Mouse (Mus musculus) CH12.LX (cell line): ENCODE measurements around the gene Nphp3. TPM values are rescaled to one million over a fixed set of nuclear protein-coding genes. Genes with fewer than 3 reads are reported as not detected.

Experiments used
- DNase-seq: peaks from one replicate; pipeline ENCODE4 v3.0.0-alpha.2; 2013; ENCODE audit errors: extremely low read depth
- H3K27ac ChIP-seq: 2 replicates; pipeline ENCODE4 v1.5.1; 2012; ENCODE audit warnings: low read depth, mild to moderate bottlenecking, control low read depth, moderate library complexity; ENCODE audit not compliant: insufficient read depth
- H3K27me3 ChIP-seq: replicated peaks from 2 replicates; pipeline ENCODE3; 2012; ENCODE audit warnings: inconsistent platforms
- H3K36me3 ChIP-seq, 2 experiments: replicated peaks in 1 of 2; 2 replicates each; pipeline versions ENCODE3 to v1.6.1; 2012; ENCODE audit warnings: inconsistent platforms in 1 of 2, low read length in 1 of 2, mild to moderate bottlenecking in 1 of 2, mixed read lengths in 1 of 2, moderate library complexity in 1 of 2; ENCODE audit not compliant: control insufficient read depth in 1 of 2, insufficient read depth in 1 of 2
- H3K4me1 ChIP-seq, 2 experiments: 2 replicates each; pipeline ENCODE4 v1.6.1; 2012; ENCODE audit warnings: inconsistent platforms in 1 of 2, moderate library complexity in 1 of 2; ENCODE audit not compliant: insufficient read depth in 2 of 2, control insufficient read depth in 1 of 2
- H3K4me2 ChIP-seq: 2 replicates; pipeline ENCODE4 v1.6.1; 2012; ENCODE audit warnings: low read depth, mild to moderate bottlenecking, control low read depth; ENCODE audit not compliant: poor library complexity, insufficient read depth, severe bottlenecking
- H3K4me3 ChIP-seq, 3 experiments: fragments of 150-350 bp in 1 of 3; sonication (generic) in 1 of 3; replicated peaks in 1 of 3; 2 replicates each; pipeline versions ENCODE3 to v1.5.1; 2011 to 2012; ENCODE audit warnings: low read depth in 2 of 3, low read length in 2 of 3, mild to moderate bottlenecking in 2 of 3, moderate library complexity in 2 of 3, control low read depth in 1 of 3, improper control_type of control experiment in 1 of 3, inconsistent platforms in 1 of 3, mixed read lengths in 1 of 3; ENCODE audit not compliant: poor library complexity in 1 of 3
- H3K79me2 ChIP-seq: replicated peaks from 2 replicates; pipeline ENCODE4 v1.6.1; 2012; ENCODE audit warnings: mild to moderate bottlenecking, moderate library complexity; ENCODE audit not compliant: control insufficient read depth, poor library complexity, insufficient read depth, severe bottlenecking; ENCODE audit errors: extremely low read depth
- H3K9ac ChIP-seq: 2 replicates; pipeline ENCODE4 v1.6.1; 2012; ENCODE audit warnings: low read depth, mild to moderate bottlenecking, control low read depth, moderate library complexity; ENCODE audit not compliant: insufficient read depth
- H3K9me3 ChIP-seq: replicated peaks from 2 replicates; pipeline ENCODE3; 2012; ENCODE audit warnings: low read length, inconsistent platforms, mixed read lengths
- BHLHE40 ChIP-seq: IDR thresholded peaks from 2 replicates; pipeline ENCODE4 v1.6.1; 2011; ENCODE audit warnings: mild to moderate bottlenecking, low read depth, low read length, improper control_type of control experiment
- CTCF ChIP-seq, 2 experiments: IDR thresholded peaks in 1 of 2; conservative IDR thresholded peaks in 1 of 2; 2 replicates each; pipeline ENCODE4 v1.5.1; 2011 to 2012; ENCODE audit warnings: low read depth in 2 of 2, low read length in 2 of 2, improper control_type of control experiment in 1 of 2, inconsistent platforms in 1 of 2, mild to moderate bottlenecking in 1 of 2, moderate library complexity in 1 of 2
- MAFK ChIP-seq: IDR thresholded peaks from 2 replicates; pipeline ENCODE4 v1.6.1; 2011; ENCODE audit warnings: low read length, improper control_type of control experiment; ENCODE audit not compliant: insufficient replicate concordance
- MYC ChIP-seq: IDR thresholded peaks from 2 replicates; pipeline ENCODE4 v1.6.1; 2011; ENCODE audit warnings: low read depth, mild to moderate bottlenecking, improper control_type of control experiment, low read length
- NELFE ChIP-seq: IDR thresholded peaks from 2 replicates; pipeline ENCODE4 v1.6.1; 2011; ENCODE audit warnings: low read depth, low read length, improper control_type of control experiment
- RAD21 ChIP-seq: IDR thresholded peaks from 2 replicates; pipeline ENCODE4 v1.6.1; 2011; ENCODE audit warnings: low read depth, mild to moderate bottlenecking, low read length, improper control_type of control experiment, moderate library complexity
- RCOR1 ChIP-seq: conservative IDR thresholded peaks from 2 replicates; pipeline ENCODE4 v1.6.1; 2012; ENCODE audit warnings: low read depth, mild to moderate bottlenecking, inconsistent platforms, low read length, improper control_type of control experiment
- SIN3A ChIP-seq: IDR thresholded peaks from 2 replicates; pipeline ENCODE4 v1.6.1; 2012; ENCODE audit warnings: low read length, improper control_type of control experiment, inconsistent platforms
- SMC3 ChIP-seq: IDR thresholded peaks from 2 replicates; pipeline ENCODE4 v1.6.1; 2011; ENCODE audit warnings: low read depth, low read length, improper control_type of control experiment
- TCF12 ChIP-seq: IDR thresholded peaks from 2 replicates; pipeline ENCODE4 v1.6.1; 2014; ENCODE audit warnings: low read depth, mild to moderate bottlenecking, inconsistent platforms, low read length, improper control_type of control experiment
- ZC3H11A ChIP-seq: IDR thresholded peaks from 2 replicates; pipeline ENCODE4 v1.6.1; 2012; ENCODE audit warnings: low read depth, mild to moderate bottlenecking, inconsistent platforms, low read length, improper control_type of control experiment
- ZMIZ1 ChIP-seq: IDR thresholded peaks from 2 replicates; pipeline ENCODE4 v1.6.1; 2012; ENCODE audit warnings: low read depth, mild to moderate bottlenecking, inconsistent platforms, low read length, improper control_type of control experiment
- ZNF384 ChIP-seq: IDR thresholded peaks from 2 replicates; pipeline ENCODE4 v1.6.1; 2012; ENCODE audit warnings: low read depth, low read length, improper control_type of control experiment, inconsistent platforms
- dilution Hi-C: fragments of 300-500 bp; cut with MboI; formaldehyde crosslinking; loops from 2 replicates; pipeline ENCODE4 v1.14.3; 2020; ENCODE audit warnings: low sequenced_read_pairs; ENCODE audit not compliant: extremely low pct_unique_long_range_greater_than_20kb, extremely low pct_ligation_motif_present
- in situ Hi-C: fragments of 300-500 bp; cut with MboI; formaldehyde crosslinking; loops from 3 replicates; pipeline ENCODE4 v1.14.3; 2019; ENCODE audit warnings: low sequenced_read_pairs, low pct_ligation_motif_present, low pct_unique_long_range_greater_than_20kb, mixed read lengths
- polyA plus RNA-seq: library from polyadenylated mRNA; unstranded; fragments of >175 nt; gene quantifications from 2 replicates; pipeline ENCODE4 v1.2.1, GENCODE M21; 2012; ENCODE audit warnings: low read depth; ENCODE audit not compliant: insufficient read length
- total RNA-seq, 2 experiments: library from RNA; depleted of rRNA; stranded (reverse); fragments of 300-350 nt in 1 of 2; fragments of >200 nt in 1 of 2; gene quantifications; 2 replicates each; pipeline ENCODE4 v1.2.3; 2012 to 2014

Gene Nphp3
- total and polyA plus RNA-seq, 3 experiments = 1.3 to 2.9 (median 2.3) TPM

- Histone ChIP-seq H3K9ac (no peak overlapping the region), H3K4me2 (no peak overlapping the region), H3K36me3 (peaks cover 0 to 4% of the 10 kb centered on the region in 2 experiments), H3K79me2 (no peaks in the 10 kb centered on the region), H3K9me3 (no peaks in the 10 kb centered on the region), H3K4me3 (no peak overlapping the region), H3K4me1 (0 out of 4 replicates have a peak, but pooled peaks cover 0 to 3% of the 10 kb centered on the region in 2 experiments), H3K27ac (no peak overlapping the region), H3K27me3 (no peaks in the 10 kb centered on the region)
- DNase-seq = no peak
- dilution Hi-C loops (no loop called here), in situ Hi-C loops (no loop called here)
- no peak for TF ChIP-seq MAFK
- TF ChIP-seq TCF12 = no peak
Observed at GRCm38 (mm10) chr9:104034718-104035117, 32.4 kb downstream of the Nphp3 start.

- Histone ChIP-seq H3K4me2 (no peak overlapping the region), H3K4me1 (0 out of 4 replicates have a peak, but pooled peaks cover 0 to 3% of the 10 kb centered on the region in 2 experiments), H3K27ac (no peak overlapping the region), H3K79me2 (no peaks in the 10 kb centered on the region), H3K36me3 (peaks cover 0 to 4% of the 10 kb centered on the region in 2 experiments), H3K9me3 (no peaks in the 10 kb centered on the region), H3K9ac (no peak overlapping the region), H3K27me3 (no peaks in the 10 kb centered on the region), H3K4me3 (no peak overlapping the region)
- peak; percentile 74 for DNase-seq
- TF ChIP-seq ZC3H11A = no peak
- TF ChIP-seq CTCF (conservative IDR thresholded peaks at IDR 0.05 in 1 of 2, IDR thresholded peaks at IDR 0.05 in 1 of 2; ENCODE audit: low read depth in 2 of 2, low read length in 2 of 2) = peak; percentile 52 to 82
- TF ChIP-seq RAD21 = peak; percentile 51
- 0 out of 2 replicates have a peak, but pooled peaks have one; percentile 22 for TF ChIP-seq NELFE
- TF ChIP-seq SMC3 = peak; percentile 65
- in situ Hi-C loops (no loop called here), dilution Hi-C loops (no loop called here)
Observed at GRCm38 (mm10) chr9:104035261-104036015, 33.1 kb downstream of the Nphp3 start.

- Histone ChIP-seq H3K79me2 (no peaks in the 10 kb centered on the region), H3K9me3 (no peaks in the 10 kb centered on the region), H3K4me1 (0 out of 4 replicates have a peak, but pooled peaks cover 0 to 3% of the 10 kb centered on the region in 2 experiments), H3K4me3 (no peak overlapping the region), H3K9ac (no peak overlapping the region), H3K27ac (no peak overlapping the region), H3K27me3 (no peaks in the 10 kb centered on the region), H3K36me3 (peaks cover 0 to 6% of the 10 kb centered on the region in 2 experiments), H3K4me2 (no peak overlapping the region)
- DNase-seq = no peak
- in situ Hi-C loops = no loop called here
- no peak for TF ChIP-seq BHLHE40
- TF ChIP-seq SIN3A = no peak
- TF ChIP-seq RCOR1 = no peak
- no peak for TF ChIP-seq ZMIZ1
- no peak for TF ChIP-seq NELFE
- TF ChIP-seq ZNF384 = no peak
- TF ChIP-seq MYC = no peak
- dilution Hi-C loops = no loop called here
Observed at GRCm38 (mm10) chr9:104038266-104038665, 35.9 kb downstream of the Nphp3 start.
